Mouse (Mus musculus) kidney, adult 2 months (tissue): ENCODE data around the gene Hspb7. TPM values are rescaled to one million over a fixed set of nuclear protein-coding genes. Genes with fewer than 3 reads are reported as not detected.

Source experiments
- DNase-seq: peaks from one replicate; pipeline ENCODE4 v3.0.0; 2021
- H3K27ac ChIP-seq: fragments of 200-500 bp; 2 replicates; pipeline ENCODE4 v1.5.1; 2012; ENCODE audit warnings: low read depth, low read length, control low read depth, inconsistent platforms; ENCODE audit not compliant: insufficient read depth
- H3K27me3 ChIP-seq: fragments of 200-500 bp; replicated peaks from 2 replicates; pipeline ENCODE4 v1.6.1; 2012; ENCODE audit warnings: mild to moderate bottlenecking, moderate library complexity, low read length, inconsistent platforms; ENCODE audit not compliant: control insufficient read depth, insufficient read depth
- H3K36me3 ChIP-seq: fragments of 200-500 bp; 2 replicates; pipeline ENCODE4 v1.6.1; 2012; ENCODE audit warnings: mild to moderate bottlenecking, moderate library complexity, low read length, inconsistent platforms; ENCODE audit not compliant: control insufficient read depth, insufficient read depth
- H3K4me1 ChIP-seq: fragments of 200-500 bp; 2 replicates; pipeline ENCODE4 v1.6.1; 2011; ENCODE audit warnings: low read length; ENCODE audit not compliant: control insufficient read depth, insufficient read depth
- H3K4me3 ChIP-seq: fragments of 200-500 bp; 2 replicates; pipeline ENCODE4 v1.5.1; 2011; ENCODE audit warnings: mild to moderate bottlenecking, low read depth, low read length, control low read depth; ENCODE audit not compliant: insufficient read depth
- CTCF ChIP-seq: fragments of 200-500 bp; conservative IDR thresholded peaks from 2 replicates; pipeline ENCODE4 v1.5.1; 2011; ENCODE audit warnings: low read depth, mild to moderate bottlenecking, control low read depth, low read length, moderate library complexity, mixed read lengths; ENCODE audit not compliant: insufficient read depth, insufficient read length
- POLR2A ChIP-seq: fragments of 200-500 bp; IDR thresholded peaks from one replicate; pipeline ENCODE4 v1.6.1; 2011; ENCODE audit warnings: low read depth, low read length, control low read depth
- WGBS: fragments of 180-500 bp; shearing (Covaris S2); methylation state at CpG from one replicate; pipeline ENCODE4 v1.1.7; 2018; 5-methylcytosine and 5-hydroxymethylcytosine counted together
- polyA plus RNA-seq: library from polyadenylated mRNA; depleted of rRNA; stranded (reverse); fragments of >200 nt; gene quantifications from 2 replicates; pipeline ENCODE4 v1.2.3, GENCODE M21; 2012; rRNA removed

The Hspb7 gene
- polyA plus RNA-seq, 1 experiment: 9.5 TPM

- WGBS: 71% methylated on average over 19 of the region's 19 CpGs
- TF ChIP-seq POLR2A (no peak), CTCF (no peak)
- Histone ChIP-seq H3K4me1 (no peaks in the 10 kb centered on the region), H3K27me3 (no peaks in the 10 kb centered on the region), H3K4me3 (no peak overlapping the region), H3K27ac (no peak overlapping the region), H3K36me3 (peaks cover 29% of the 10 kb centered on the region)
- peak; percentile 28 for DNase-seq
Observed at GRCm38 (mm10) chr4:141474431-141474830, 53.9 kb downstream of the Hspb7 start.

Other genes starting within 250 kb of the Hspb7 start
- 1.2 and 1.6 TPM in 2 replicates for gene Rsg1, start 206.8 kb upstream of the Hspb7 start, polyA plus RNA-seq
- gene Arhgef19, start 181.3 kb upstream of the Hspb7 start, polyA plus RNA-seq: 4.9 and 5.1 TPM in 2 replicates
- 8.1 and 9.6 TPM in 2 replicates for gene Epha2, start 119.5 kb upstream of the Hspb7 start, polyA plus RNA-seq
- gene Fam131c, start 52.6 kb upstream of the Hspb7 start, polyA plus RNA-seq: 1.8 and 2.0 TPM in 2 replicates
- gene Clcnka, start 22.1 kb upstream of the Hspb7 start, polyA plus RNA-seq: 99.3 and 105 TPM in 2 replicates
- 286 and 318 TPM in 2 replicates for gene Clcnkb, start 4.8 kb upstream of the Hspb7 start, polyA plus RNA-seq
- 0.11 and 0.14 TPM in 2 replicates for gene Srarp, start 15.3 kb downstream of the Hspb7 start, polyA plus RNA-seq
- gene Zbtb17, start 23.9 kb downstream of the Hspb7 start, polyA plus RNA-seq: 23.4 and 28.9 TPM in 2 replicates
- 15.9 and 19.6 TPM in 2 replicates for gene Spen, start 117.8 kb downstream of the Hspb7 start, polyA plus RNA-seq
- gene Fblim1, start 185.3 kb downstream of the Hspb7 start, polyA plus RNA-seq: 10.2 and 10.5 TPM in 2 replicates
- gene Tmem82, start 197.9 kb downstream of the Hspb7 start, polyA plus RNA-seq: 29.0 and 32.3 TPM in 2 replicates
- gene Slc25a34, start 203.0 kb downstream of the Hspb7 start, polyA plus RNA-seq: 30.1 and 33.8 TPM in 2 replicates
- 79.7 and 85.4 TPM in 2 replicates for gene Plekhm2, start 244.1 kb downstream of the Hspb7 start, polyA plus RNA-seq